Mouse (Mus musculus): ENCODE measurements around the gene Fh1. TPM values are rescaled to one million over a fixed set of nuclear protein-coding genes. Genes with fewer than 3 reads are reported as not detected.

Fh1 gene
- polyA plus RNA-seq, 1 experiment from 2014 or later, result 94.9 TPM

Other genes starting within 250 kb of the Fh1 start
- 0.22 and 0.50 TPM in 2 replicates for gene Rgs7, start 133.1 kb downstream of the Fh1 start, polyA plus RNA-seq (2016; fragmentation: Nextera tagmentation; extraction: Ambion mirVana)
- gene Kmo, start 5.3 kb downstream of the Fh1 start, polyA plus RNA-seq (2016; fragmentation: Nextera tagmentation; extraction: Ambion mirVana), result 0.22 and 0.26 TPM in 2 replicates
- gene Opn3, start 67.1 kb upstream of the Fh1 start, polyA plus RNA-seq (2016; fragmentation: Nextera tagmentation; extraction: Ambion mirVana), result 7.4 and 8.2 TPM in 2 replicates
- 3.4 and 3.9 TPM in 2 replicates for gene Chml, start 67.3 kb upstream of the Fh1 start, polyA plus RNA-seq (2016; fragmentation: Nextera tagmentation; extraction: Ambion mirVana)
- gene Wdr64, start 73.0 kb upstream of the Fh1 start, polyA plus RNA-seq (2016; fragmentation: Nextera tagmentation; extraction: Ambion mirVana), result not detected in 2 replicates